Mouse (Mus musculus) liver, embryonic 11.5 days (tissue): ENCODE measurements around the gene Gfod1. TPM values are rescaled to one million over a fixed set of nuclear protein-coding genes. Genes with fewer than 3 reads are reported as not detected.

Experiments used
- ATAC-seq: fragments of 200-750 bp; cut with Nextera tagmentation; replicated peaks from 2 replicates; pipeline ENCODE4 v1.8.0; 2017; ENCODE audit warnings: moderate number of reproducible peaks, mild to moderate bottlenecking, moderate TSS enrichment, moderate library complexity; ENCODE audit not compliant: low FRiP score
- DNase-seq: peaks from one replicate; pipeline ENCODE4 v3.0.0-alpha.2; 2017; ENCODE audit warnings: low spot score
- H3K27ac ChIP-seq: fragments of 300-500 bp; sonication (generic); 2 replicates; pipeline ENCODE4 v1.5.1; 2014; ENCODE audit warnings: mild to moderate bottlenecking, low read depth, low read length, control low read depth
- H3K27me3 ChIP-seq: fragments of 300-500 bp; sonication (generic); replicated peaks from 2 replicates; pipeline ENCODE4 v1.6.1; 2014; ENCODE audit warnings: low read length, mixed read lengths; ENCODE audit not compliant: control insufficient read depth, insufficient read depth
- H3K36me3 ChIP-seq: fragments of 300-500 bp; sonication (generic); 2 replicates; pipeline ENCODE4 v1.6.1; 2014; ENCODE audit warnings: mild to moderate bottlenecking, low read length, moderate library complexity, mixed read lengths; ENCODE audit not compliant: control insufficient read depth, insufficient read depth
- H3K4me1 ChIP-seq: fragments of 300-500 bp; sonication (generic); replicated peaks from 2 replicates; pipeline ENCODE4 v1.6.1; 2014; ENCODE audit warnings: low read length, mixed read lengths; ENCODE audit not compliant: control insufficient read depth, insufficient read depth
- H3K4me2 ChIP-seq: fragments of 300-500 bp; sonication (generic); 2 replicates; pipeline ENCODE4 v1.6.1; 2014; ENCODE audit warnings: mild to moderate bottlenecking, control low read depth, moderate library complexity
- H3K4me3 ChIP-seq: fragments of 300-500 bp; sonication (generic); 2 replicates; pipeline ENCODE4 v1.5.1; 2014; ENCODE audit warnings: low read depth, low read length, control low read depth
- H3K9ac ChIP-seq: fragments of 300-500 bp; sonication (generic); 2 replicates; pipeline ENCODE4 v1.6.1; 2014; ENCODE audit warnings: low read depth, low read length, control low read depth
- H3K9me3 ChIP-seq: fragments of 300-500 bp; sonication (generic); 2 replicates; pipeline ENCODE4 v1.6.1; 2016; ENCODE audit warnings: low read length, inconsistent platforms, mixed read lengths; ENCODE audit not compliant: control insufficient read depth
- WGBS: fragments of 180-500 bp; shearing (Covaris S2); extraction: QIAGEN DNeasy Blood & Tissue Kit; methylation state at CpG from one replicate; pipeline ENCODE4 v1.1.7; 2014; 5-methylcytosine and 5-hydroxymethylcytosine counted together
- polyA plus RNA-seq: library from polyadenylated mRNA; unstranded; fragments of >200 nt; fragmentation: Nextera tagmentation; extraction: Ambion mirVana; gene quantifications from 2 replicates; pipeline ENCODE4 v1.2.1, GENCODE M21; 2014

Gfod1 gene
- polyA plus RNA-seq, 1 experiment from 2014 or later: 0.37 TPM

GRCm38 (mm10) chr13:43250653-43251052 lies 53.3 kb downstream of the Gfod1 start:
- no peak overlapping the region for H3K9ac ChIP-seq
- no peaks in the 10 kb centered on the region for H3K36me3 ChIP-seq
- H3K4me1 ChIP-seq: peaks cover 12% of the 10 kb centered on the region
- H3K4me2 ChIP-seq: peak overlapping the region; percentile 34
- no peak for DNase-seq
- no peaks in the 10 kb centered on the region for H3K9me3 ChIP-seq
- no peaks in the 10 kb centered on the region for H3K27me3 ChIP-seq
- 41% methylated on average over 6 of the region's 6 CpGs for WGBS
- H3K27ac ChIP-seq: peak overlapping the region; percentile 25
- ATAC-seq: peak; percentile 55
- no peak overlapping the region for H3K4me3 ChIP-seq

- H3K4me2 ChIP-seq: peak overlapping the region; percentile 34; the same call in 1 of the 2 replicates
- no peaks in the 10 kb centered on the region for H3K9me3 ChIP-seq
- no peak overlapping the region for H3K9ac ChIP-seq
- DNase-seq (no peak), ATAC-seq (no peak)
- H3K36me3 ChIP-seq: no peaks in the 10 kb centered on the region
- no peak overlapping the region for H3K4me3 ChIP-seq
- H3K27me3 ChIP-seq: no peaks in the 10 kb centered on the region
- peaks cover 12% of the 10 kb centered on the region for H3K4me1 ChIP-seq
- WGBS: 53% methylated on average over 9 of the region's 9 CpGs
- no peak overlapping the region for H3K27ac ChIP-seq
Observed at GRCm38 (mm10) chr13:43250106-43250505, 53.9 kb downstream of the Gfod1 start.

GRCm38 (mm10) chr13:43248381-43248780 lies 55.6 kb downstream of the Gfod1 start:
- peaks cover 18% of the 10 kb centered on the region for H3K4me1 ChIP-seq

GRCm38 (mm10) chr13:43246876-43247275 lies 57.1 kb downstream of the Gfod1 start:
- no peak overlapping the region for H3K4me2 ChIP-seq
- H3K9me3 ChIP-seq: no peaks in the 10 kb centered on the region
- H3K9ac ChIP-seq: no peak overlapping the region
- no peaks in the 10 kb centered on the region for H3K36me3 ChIP-seq
- no peaks in the 10 kb centered on the region for H3K27me3 ChIP-seq
- ATAC-seq (no peak), DNase-seq (no peak)
- WGBS: 93% methylated on average over 4 of the region's 4 CpGs
- H3K4me1 ChIP-seq: peaks cover 21% of the 10 kb centered on the region
- H3K4me3 ChIP-seq: no peak overlapping the region
- H3K27ac ChIP-seq: no peak overlapping the region

More at GRCm38 (mm10) chr13:43248381-43248780, 55.6 kb downstream of the Gfod1 start:
- ATAC-seq: no peak
- H3K4me3 ChIP-seq: no peak overlapping the region
- no peaks in the 10 kb centered on the region for H3K27me3 ChIP-seq
- H3K36me3 ChIP-seq: no peaks in the 10 kb centered on the region
- no peaks in the 10 kb centered on the region for H3K9me3 ChIP-seq
- 88% methylated on average over 6 of the region's 6 CpGs for WGBS
- no peak overlapping the region for H3K27ac ChIP-seq
- H3K9ac ChIP-seq: no peak overlapping the region
- no peak overlapping the region for H3K4me2 ChIP-seq
- no peak for DNase-seq

- ATAC-seq (no peak), DNase-seq (no peak)
- no peaks in the 10 kb centered on the region for H3K9me3 ChIP-seq
- no peak overlapping the region; the same call in 1 of the 2 replicates for H3K27ac ChIP-seq
- H3K36me3 ChIP-seq: no peaks in the 10 kb centered on the region
- peaks cover 9% of the 10 kb centered on the region for H3K4me1 ChIP-seq
- no peak overlapping the region for H3K4me3 ChIP-seq
- WGBS: 51% methylated on average over 7 of the region's 7 CpGs
- H3K4me2 ChIP-seq: no peak overlapping the region
- no peak overlapping the region for H3K9ac ChIP-seq
- H3K27me3 ChIP-seq: no peaks in the 10 kb centered on the region; the same call in 1 of the 2 replicates
Observed at GRCm38 (mm10) chr13:43243793-43244192, 60.2 kb downstream of the Gfod1 start.

- DNase-seq: no peak
- no peaks in the 10 kb centered on the region for H3K36me3 ChIP-seq
- WGBS: 78% methylated on average over 3 of the region's 3 CpGs
- no peaks in the 10 kb centered on the region; the same call in 1 of the 2 replicates for H3K27me3 ChIP-seq
- H3K9me3 ChIP-seq: no peaks in the 10 kb centered on the region
- H3K9ac ChIP-seq: no peak overlapping the region
- no peak overlapping the region for H3K4me3 ChIP-seq
- H3K4me2 ChIP-seq: no peak overlapping the region
- H3K27ac ChIP-seq: no peak overlapping the region
- ATAC-seq: no peak
- H3K4me1 ChIP-seq: peaks cover 9% of the 10 kb centered on the region
Observed at GRCm38 (mm10) chr13:43243240-43243639, 60.7 kb downstream of the Gfod1 start.

- Histone ChIP-seq H3K9ac (no peak overlapping the region), H3K4me3 (no peak overlapping the region), H3K4me2 (no peak overlapping the region), H3K27me3 (no peaks in the 10 kb centered on the region; the same call in 1 of the 2 replicates), H3K36me3 (no peaks in the 10 kb centered on the region), H3K4me1 (peaks cover 16% of the 10 kb centered on the region), H3K27ac (no peak overlapping the region), H3K9me3 (no peaks in the 10 kb centered on the region)
- DNase-seq: no peak
- WGBS: 77% methylated on average over 2 of the region's 2 CpGs
- ATAC-seq: no peak
Observed at GRCm38 (mm10) chr13:43241750-43242149, 62.2 kb downstream of the Gfod1 start.

GRCm38 (mm10) chr13:43241069-43241468 lies 62.9 kb downstream of the Gfod1 start:
- no peak overlapping the region for H3K9ac ChIP-seq
- H3K27ac ChIP-seq: no peak overlapping the region
- DNase-seq: no peak
- H3K9me3 ChIP-seq: no peaks in the 10 kb centered on the region
- H3K4me2 ChIP-seq: no peak overlapping the region
- no peaks in the 10 kb centered on the region; the same call in 1 of the 2 replicates for H3K27me3 ChIP-seq
- peaks cover 23% of the 10 kb centered on the region for H3K4me1 ChIP-seq
- no peak overlapping the region for H3K4me3 ChIP-seq
- 27% methylated on average over 1 of the region's 1 CpGs for WGBS
- H3K36me3 ChIP-seq: no peaks in the 10 kb centered on the region
- ATAC-seq: no peak

GRCm38 (mm10) chr13:43239790-43240216 lies 64.2 kb downstream of the Gfod1 start:
- DNase-seq (no peak), ATAC-seq (no peak)
- no peak overlapping the region for H3K4me3 ChIP-seq
- no peaks in the 10 kb centered on the region for H3K36me3 ChIP-seq
- H3K9ac ChIP-seq: no peak overlapping the region
- peaks cover 34% of the 10 kb centered on the region for H3K4me1 ChIP-seq
- no peak overlapping the region for H3K27ac ChIP-seq
- 79% methylated on average over 11 of the region's 11 CpGs for WGBS
- H3K9me3 ChIP-seq: no peaks in the 10 kb centered on the region
- no peaks in the 10 kb centered on the region; the same call in 1 of the 2 replicates for H3K27me3 ChIP-seq
- no peak overlapping the region for H3K4me2 ChIP-seq
